Mouse (Mus musculus) neural tube, embryonic 12.5 days (tissue): ENCODE data around the gene Gm44503. TPM values are rescaled to one million over a fixed set of nuclear protein-coding genes. Genes with fewer than 3 reads are reported as not detected.

Experiments
- ATAC-seq: fragments of 200-750 bp; cut with Nextera tagmentation; 2 replicates; pipeline ENCODE4 v1.8.0; 2017; ENCODE audit warnings: low read depth, mild to moderate bottlenecking, moderate TSS enrichment, moderate library complexity; ENCODE audit not compliant: low FRiP score
- H3K27ac ChIP-seq: fragments of 300-500 bp; sonication (generic); 2 replicates; pipeline ENCODE4 v1.5.1; 2016
- H3K27me3 ChIP-seq: fragments of 300-500 bp; sonication (generic); replicated peaks from 2 replicates; pipeline ENCODE4 v1.6.1; 2016; ENCODE audit warnings: mild to moderate bottlenecking
- H3K36me3 ChIP-seq: fragments of 300-500 bp; sonication (generic); 2 replicates; pipeline ENCODE4 v1.6.1; 2016; ENCODE audit warnings: mild to moderate bottlenecking
- H3K4me1 ChIP-seq: fragments of 300-500 bp; sonication (generic); 2 replicates; pipeline ENCODE4 v1.6.1; 2016
- H3K4me2 ChIP-seq: fragments of 300-500 bp; sonication (generic); replicated peaks from 2 replicates; pipeline ENCODE4 v1.6.1; 2016; ENCODE audit warnings: mild to moderate bottlenecking
- H3K4me3 ChIP-seq: fragments of 300-500 bp; sonication (generic); 2 replicates; pipeline ENCODE4 v1.5.1; 2016
- H3K9ac ChIP-seq: fragments of 300-500 bp; sonication (generic); 2 replicates; pipeline ENCODE4 v1.6.1; 2016; ENCODE audit warnings: mild to moderate bottlenecking
- H3K9me3 ChIP-seq: fragments of 300-500 bp; sonication (generic); 2 replicates; pipeline ENCODE4 v1.6.1; 2016; ENCODE audit warnings: mild to moderate bottlenecking
- whole genome bisulfite sequencing: fragments of 180-500 bp; shearing (Covaris S2); methylation state at CpG from one replicate; pipeline ENCODE4 v1.1.7; 2016; 5-methylcytosine and 5-hydroxymethylcytosine counted together
- polyA plus RNA-seq: library from polyadenylated mRNA; unstranded; fragments of >200 nt; fragmentation: Nextera tagmentation; extraction: Ambion mirVana; gene quantifications from 2 replicates; pipeline ENCODE4 v1.2.1, GENCODE M21; 2016

Gm44503 gene
- polyA plus RNA-seq, 1 experiment from 2014 or later, result not detected

DNA sequence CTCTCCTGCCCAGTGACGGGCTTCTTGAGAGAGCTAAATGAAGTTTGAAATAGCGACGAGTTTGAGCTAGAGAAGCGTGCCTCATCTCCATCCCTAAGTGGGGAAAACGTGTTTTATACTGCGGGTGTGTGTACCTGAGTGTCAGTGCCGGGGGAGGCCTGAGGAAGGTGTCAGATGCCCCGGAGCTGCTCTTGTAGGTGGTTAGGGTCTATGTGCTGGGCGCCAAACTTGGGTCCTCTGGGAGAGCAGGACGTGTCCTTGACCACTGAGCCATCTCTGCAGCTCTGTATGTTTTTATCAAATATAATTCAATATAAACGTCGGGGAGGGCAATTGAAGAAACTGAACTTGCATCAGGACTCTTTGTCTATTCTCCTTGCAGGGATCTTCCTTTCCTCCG lies 14.4 kb upstream of the Gm44503 start:
- peaks cover 6% of the 10 kb centered on the region; the same call in 1 of the 2 replicates for H3K9me3 ChIP-seq
- ATAC-seq, result no peak
- no peak overlapping the region for H3K4me2 ChIP-seq
- H3K9ac ChIP-seq, result no peak overlapping the region
- no peak overlapping the region for H3K4me3 ChIP-seq
- no peaks in the 10 kb centered on the region for H3K4me1 ChIP-seq
- no peak overlapping the region for H3K27ac ChIP-seq
- 94% methylated on average over 13 of the region's 13 CpGs for WGBS
- no peaks in the 10 kb centered on the region for H3K27me3 ChIP-seq
- H3K36me3 ChIP-seq, result peaks cover 36% of the 10 kb centered on the region

DNA sequence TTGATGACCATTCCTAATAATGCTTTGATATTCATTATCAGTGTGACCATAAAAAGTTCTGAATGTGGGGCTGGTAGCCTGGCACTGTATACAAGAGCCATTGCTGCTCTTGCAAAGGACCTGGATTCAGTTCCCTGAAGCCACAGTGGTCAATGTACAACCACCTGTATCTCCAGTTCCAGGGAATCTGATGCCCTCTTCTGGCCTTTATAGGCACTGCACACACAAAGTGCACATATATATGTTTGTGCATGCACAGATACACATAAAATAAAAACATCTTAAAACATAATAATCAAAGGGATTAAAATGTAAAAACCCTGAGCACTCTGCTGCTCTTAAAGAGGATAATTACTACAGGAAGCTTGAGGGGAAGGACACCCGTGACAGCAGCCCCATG lies 11.6 kb upstream of the Gm44503 start:
- Histone ChIP-seq H3K4me2 (no peak overlapping the region), H3K4me3 (no peak overlapping the region), H3K36me3 (peaks cover 36% of the 10 kb centered on the region), H3K4me1 (no peaks in the 10 kb centered on the region), H3K27ac (no peak overlapping the region), H3K9ac (no peak overlapping the region), H3K9me3 (peaks cover 6% of the 10 kb centered on the region; the same call in 1 of the 2 replicates), H3K27me3 (no peaks in the 10 kb centered on the region)
- ATAC-seq, result no peak
- 92% methylated on average over 1 of the region's 1 CpGs for WGBS

DNA sequence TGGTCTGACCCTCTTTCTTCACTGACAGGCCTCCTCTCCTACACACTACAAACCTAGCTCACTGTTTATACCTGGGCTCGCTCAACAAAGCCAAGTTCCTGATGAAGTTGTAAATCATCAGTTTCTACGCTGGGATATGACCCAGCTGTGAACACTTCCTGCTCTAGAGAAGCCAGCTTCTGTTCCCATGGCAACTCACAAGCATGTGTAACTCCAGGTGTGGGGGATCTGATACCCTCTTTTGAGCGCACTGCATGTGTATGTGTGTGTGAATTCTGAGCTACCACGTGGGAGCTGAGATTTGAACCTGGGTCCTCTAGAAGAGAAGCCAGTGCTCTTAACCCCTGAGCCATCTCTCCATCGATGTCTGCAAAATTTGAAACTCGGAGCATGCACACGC lies 9.1 kb upstream of the Gm44503 start:
- H3K27me3 ChIP-seq, result no peaks in the 10 kb centered on the region
- peaks cover 25% of the 10 kb centered on the region for H3K36me3 ChIP-seq
- WGBS, result 74% methylated on average over 7 of the region's 7 CpGs
- no peak overlapping the region for H3K9ac ChIP-seq
- H3K4me1 ChIP-seq, result no peaks in the 10 kb centered on the region
- H3K4me2 ChIP-seq, result no peak overlapping the region
- H3K27ac ChIP-seq, result no peak overlapping the region
- H3K4me3 ChIP-seq, result no peak overlapping the region
- H3K9me3 ChIP-seq, result peaks cover 6% of the 10 kb centered on the region; the same call in 1 of the 2 replicates
- ATAC-seq, result no peak

DNA sequence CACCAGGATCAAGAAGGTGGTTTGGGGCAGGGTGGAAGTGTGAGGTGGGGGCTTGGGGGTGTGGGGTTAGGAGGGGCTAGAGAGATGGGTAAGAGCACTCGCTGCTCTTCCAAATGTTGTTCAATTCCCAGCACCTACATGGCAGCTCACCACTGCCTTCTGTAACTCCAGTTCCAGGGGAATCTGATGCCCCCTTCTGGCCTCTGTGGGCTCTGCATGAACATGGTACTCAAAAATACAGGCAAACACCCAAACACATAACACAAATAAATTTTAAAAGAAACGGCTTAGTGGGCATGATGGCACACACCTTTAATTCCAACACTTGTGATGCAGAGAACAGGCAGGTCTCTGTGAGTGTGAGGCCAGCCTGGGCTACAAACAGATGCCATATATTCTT lies 3.9 kb upstream of the Gm44503 start:
- H3K27me3 ChIP-seq, result no peaks in the 10 kb centered on the region
- H3K9ac ChIP-seq, result no peak overlapping the region
- H3K9me3 ChIP-seq, result no peaks in the 10 kb centered on the region
- no peak overlapping the region for H3K27ac ChIP-seq
- no peaks in the 10 kb centered on the region for H3K36me3 ChIP-seq
- H3K4me1 ChIP-seq, result peaks cover 6% of the 10 kb centered on the region; the same call in 1 of the 2 replicates
- no peak overlapping the region for H3K4me3 ChIP-seq
- no peak for ATAC-seq
- 47% methylated on average over 2 of the region's 2 CpGs for WGBS
- H3K4me2 ChIP-seq, result no peak overlapping the region

DNA sequence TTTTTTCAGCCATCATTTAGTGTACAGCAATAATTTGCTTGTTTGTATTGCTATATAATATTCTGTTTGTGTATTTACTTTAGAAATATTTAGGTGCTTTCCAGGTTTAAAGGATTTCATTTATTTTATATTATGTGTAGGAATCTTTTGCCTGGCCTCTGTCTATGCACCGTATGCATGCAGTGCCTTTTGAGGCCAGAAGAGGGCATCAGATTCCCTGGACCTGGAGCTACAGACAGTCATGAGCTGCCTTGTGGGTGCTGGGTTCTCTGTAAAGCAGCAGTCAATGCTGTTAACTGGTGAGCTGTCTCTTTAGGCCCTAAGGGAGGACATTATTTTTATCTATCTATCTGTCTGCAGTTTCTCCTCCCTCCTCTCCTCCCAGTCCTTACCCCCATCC lies 3.1 kb upstream of the Gm44503 start:
- no peak for ATAC-seq
- WGBS, result 22% methylated on average over 1 of the region's 1 CpGs

DNA sequence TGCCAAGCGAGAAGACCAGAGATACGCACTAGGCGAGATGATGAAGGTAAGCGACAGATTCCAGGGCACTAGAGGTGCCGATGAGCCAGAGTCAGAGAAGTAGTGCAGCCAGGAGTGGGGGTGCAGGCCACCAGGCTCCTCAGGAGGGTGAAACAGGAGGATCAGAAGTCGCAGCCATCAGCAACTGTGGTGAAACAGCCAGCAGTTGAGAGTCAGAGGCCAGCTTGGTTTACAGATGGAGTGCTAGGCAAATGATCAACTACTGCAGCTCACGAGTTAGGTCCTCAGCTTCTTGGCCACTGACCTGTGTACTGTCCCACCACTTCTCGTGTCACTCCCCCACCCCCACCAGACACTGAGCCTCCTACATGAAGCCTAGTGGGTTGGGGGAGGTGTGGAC lies 2.7 kb downstream of the Gm44503 start:
- Histone ChIP-seq H3K36me3 (no peaks in the 10 kb centered on the region), H3K4me1 (peaks cover 6% of the 10 kb centered on the region; the same call in 1 of the 2 replicates), H3K27ac (no peak overlapping the region), H3K4me3 (no peak overlapping the region), H3K9ac (no peak overlapping the region), H3K27me3 (no peaks in the 10 kb centered on the region), H3K4me2 (no peak overlapping the region), H3K9me3 (no peaks in the 10 kb centered on the region)
- no peak for ATAC-seq
- WGBS, result 76% methylated on average over 8 of the region's 8 CpGs

More for the DNA sequence above, 3.1 kb upstream of the Gm44503 start:
- Histone ChIP-seq H3K9ac (no peak overlapping the region), H3K9me3 (no peaks in the 10 kb centered on the region), H3K27ac (no peak overlapping the region), H3K4me3 (no peak overlapping the region), H3K27me3 (no peaks in the 10 kb centered on the region), H3K4me2 (no peak overlapping the region), H3K4me1 (peaks cover 6% of the 10 kb centered on the region; the same call in 1 of the 2 replicates), H3K36me3 (no peaks in the 10 kb centered on the region)

DNA sequence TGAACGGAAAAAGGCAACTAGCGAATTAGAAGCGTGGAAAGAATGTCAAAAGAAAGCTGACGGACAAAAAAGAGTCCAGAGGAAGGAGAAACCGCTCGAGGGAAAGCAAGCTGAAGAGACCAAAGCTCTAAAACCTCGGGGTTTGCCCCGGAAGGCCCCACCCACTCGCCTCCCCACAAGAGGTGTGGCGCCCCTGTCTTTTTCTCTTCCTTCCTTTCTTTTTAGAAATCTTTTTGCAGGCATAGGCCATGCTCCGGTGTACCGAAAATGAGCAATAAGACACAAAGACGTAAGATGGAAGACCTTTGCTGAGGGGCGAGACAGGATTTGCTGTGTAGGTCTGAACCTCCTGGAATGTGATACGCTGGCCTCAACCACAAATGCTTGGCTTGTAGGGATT lies 3.3 kb downstream of the Gm44503 start:
- Histone ChIP-seq H3K36me3 (no peaks in the 10 kb centered on the region), H3K27ac (no peak overlapping the region), H3K4me2 (no peak overlapping the region), H3K9me3 (no peaks in the 10 kb centered on the region), H3K4me3 (no peak overlapping the region), H3K27me3 (no peaks in the 10 kb centered on the region), H3K4me1 (peaks cover 6% of the 10 kb centered on the region; the same call in 1 of the 2 replicates), H3K9ac (no peak overlapping the region)
- WGBS, result 82% methylated on average over 15 of the region's 15 CpGs
- ATAC-seq, result no peak

DNA sequence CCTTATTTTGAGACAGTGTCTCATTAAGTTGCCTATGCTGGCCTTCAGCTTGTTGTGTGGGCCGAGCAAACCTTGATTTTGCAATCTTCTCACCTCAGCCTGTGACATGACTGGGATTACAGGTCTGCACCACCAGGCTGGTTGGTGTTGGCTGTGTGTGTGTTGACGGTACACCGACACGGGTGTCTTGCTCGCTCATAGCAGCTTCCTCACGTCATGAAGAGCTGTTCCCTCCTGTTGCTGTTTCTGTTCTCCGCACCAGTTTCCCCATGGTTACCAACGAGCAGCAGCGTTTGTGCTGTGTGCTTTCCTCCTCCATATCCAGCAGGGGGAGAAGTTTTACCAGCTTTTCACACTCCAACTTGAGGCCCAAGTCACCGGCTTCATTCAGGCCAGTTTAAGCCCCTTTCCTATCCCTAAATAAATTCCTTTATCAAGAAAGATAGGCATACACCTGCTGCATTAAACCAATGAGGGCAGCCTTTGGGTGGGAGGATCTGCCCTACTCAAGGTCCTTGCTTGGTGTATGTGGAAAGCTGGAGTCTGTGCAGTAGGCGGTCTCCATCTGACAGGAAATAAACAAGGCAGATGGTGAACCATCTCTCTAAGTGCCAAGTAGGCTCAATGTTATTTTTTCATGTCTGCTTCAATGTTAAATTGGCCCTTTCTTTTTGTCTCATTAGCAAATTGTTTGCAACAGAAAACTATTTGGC lies 9.9 kb downstream of the Gm44503 start:
- H3K36me3 ChIP-seq, result no peaks in the 10 kb centered on the region
- no peaks in the 10 kb centered on the region for H3K9me3 ChIP-seq
- H3K4me1 ChIP-seq, result no peaks in the 10 kb centered on the region
- no peak for ATAC-seq
- no peak overlapping the region for H3K4me2 ChIP-seq
- H3K27ac ChIP-seq, result no peak overlapping the region
- 40% methylated on average over 11 of the region's 11 CpGs for WGBS
- H3K27me3 ChIP-seq, result no peaks in the 10 kb centered on the region
- H3K4me3 ChIP-seq, result no peak overlapping the region
- no peak overlapping the region for H3K9ac ChIP-seq

DNA sequence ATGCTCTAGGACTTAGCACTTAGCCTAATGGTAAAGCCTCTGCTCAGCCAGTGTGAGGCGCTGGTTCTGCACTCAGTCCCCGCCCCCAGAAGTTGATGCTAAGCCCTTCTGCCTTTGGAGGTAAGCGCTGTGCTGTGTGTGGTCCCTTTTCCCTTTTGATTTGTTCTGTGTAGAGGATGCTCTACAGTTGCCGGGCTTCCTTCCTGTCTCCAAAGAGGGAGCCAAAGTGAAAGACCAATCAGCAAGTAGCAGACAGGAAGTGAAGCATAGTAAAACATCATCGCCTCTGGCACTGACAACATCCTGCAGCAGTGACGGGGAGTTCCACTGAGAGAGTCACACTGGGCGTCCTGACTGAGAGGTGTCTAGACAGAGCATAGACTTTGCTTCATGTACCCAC lies 11.2 kb downstream of the Gm44503 start:
- no peaks in the 10 kb centered on the region for H3K27me3 ChIP-seq
- no peak for ATAC-seq
- WGBS, result 75% methylated on average over 7 of the region's 7 CpGs

DNA sequence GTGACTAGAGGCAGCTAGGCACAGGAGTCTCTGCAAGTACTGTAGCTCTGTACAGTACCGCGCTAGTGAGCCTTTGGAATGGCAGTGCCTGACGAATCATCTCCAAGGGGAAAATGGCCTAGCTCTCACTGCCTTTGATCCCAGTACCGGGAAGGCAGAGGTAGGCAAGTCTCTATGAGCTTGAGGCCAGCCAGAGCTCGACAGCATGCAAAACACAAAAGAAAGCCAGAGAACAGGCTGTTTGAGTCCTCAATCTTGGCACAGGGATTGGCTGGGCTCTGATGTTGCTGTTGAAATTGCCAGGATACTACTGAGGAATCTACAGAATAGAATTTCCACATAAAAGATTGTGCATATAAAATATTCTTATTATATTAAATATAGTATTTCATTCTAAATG lies 13.8 kb downstream of the Gm44503 start:
- Histone ChIP-seq H3K9me3 (no peaks in the 10 kb centered on the region), H3K27me3 (no peaks in the 10 kb centered on the region), H3K4me3 (no peak overlapping the region), H3K4me2 (no peak overlapping the region), H3K9ac (no peak overlapping the region), H3K36me3 (no peaks in the 10 kb centered on the region), H3K4me1 (no peaks in the 10 kb centered on the region), H3K27ac (no peak overlapping the region)
- no peak for ATAC-seq
- WGBS, result 85% methylated on average over 5 of the region's 5 CpGs

More for the DNA sequence above, 11.2 kb downstream of the Gm44503 start:
- H3K4me2 ChIP-seq, result no peak overlapping the region
- no peaks in the 10 kb centered on the region for H3K4me1 ChIP-seq
- no peak overlapping the region for H3K4me3 ChIP-seq
- H3K27ac ChIP-seq, result no peak overlapping the region
- no peaks in the 10 kb centered on the region for H3K9me3 ChIP-seq
- no peaks in the 10 kb centered on the region for H3K36me3 ChIP-seq
- H3K9ac ChIP-seq, result no peak overlapping the region

DNA sequence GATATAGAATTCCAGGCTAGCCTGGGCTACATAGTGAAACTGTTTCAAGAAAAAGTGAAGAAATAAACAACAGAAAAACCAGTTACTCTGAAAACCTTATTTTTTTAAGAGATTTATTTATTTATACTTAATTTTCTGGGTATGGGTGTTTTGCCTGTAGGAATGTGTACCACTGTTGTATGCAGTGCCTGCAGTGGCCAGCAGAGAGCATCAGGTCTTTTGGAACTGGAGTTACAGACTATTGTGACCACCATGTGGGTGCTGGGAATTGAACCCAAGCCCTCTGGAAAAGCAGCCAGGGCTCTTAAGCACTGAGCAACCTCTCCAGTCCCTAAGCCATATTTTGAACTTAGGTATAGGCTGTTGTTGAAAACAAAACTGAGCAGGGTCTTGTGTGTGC lies 14.3 kb downstream of the Gm44503 start:
- Histone ChIP-seq H3K9me3 (no peaks in the 10 kb centered on the region), H3K9ac (no peak overlapping the region), H3K4me3 (no peak overlapping the region), H3K27me3 (no peaks in the 10 kb centered on the region), H3K4me2 (no peak overlapping the region), H3K27ac (no peak overlapping the region), H3K4me1 (no peaks in the 10 kb centered on the region), H3K36me3 (no peaks in the 10 kb centered on the region)
- no peak for ATAC-seq

DNA sequence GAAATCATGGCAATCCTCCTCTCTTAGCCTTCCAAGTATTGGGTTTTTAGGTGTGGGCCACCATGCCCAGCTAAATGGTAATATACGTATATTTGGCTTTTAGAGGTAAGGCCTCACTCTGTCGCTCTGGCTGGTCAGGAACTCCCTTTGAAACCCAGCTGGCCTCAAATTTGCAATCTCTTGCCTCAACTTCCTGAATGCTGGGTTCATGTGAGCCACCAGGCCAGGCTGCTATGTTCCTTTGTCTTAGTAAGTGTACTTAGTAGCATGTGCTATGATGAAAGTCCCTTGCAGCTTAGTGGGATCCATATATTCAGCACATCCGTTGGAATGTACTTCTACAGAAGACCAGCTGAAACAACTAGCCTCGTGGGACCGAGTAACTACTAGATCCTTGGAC lies 16.1 kb downstream of the Gm44503 start:
- no peak for ATAC-seq
- Histone ChIP-seq H3K9me3 (no peaks in the 10 kb centered on the region), H3K36me3 (no peaks in the 10 kb centered on the region), H3K4me2 (no peak overlapping the region), H3K4me1 (no peaks in the 10 kb centered on the region), H3K27me3 (no peaks in the 10 kb centered on the region), H3K9ac (no peak overlapping the region), H3K4me3 (no peak overlapping the region), H3K27ac (no peak overlapping the region)
- 91% methylated on average over 5 of the region's 5 CpGs for WGBS

DNA sequence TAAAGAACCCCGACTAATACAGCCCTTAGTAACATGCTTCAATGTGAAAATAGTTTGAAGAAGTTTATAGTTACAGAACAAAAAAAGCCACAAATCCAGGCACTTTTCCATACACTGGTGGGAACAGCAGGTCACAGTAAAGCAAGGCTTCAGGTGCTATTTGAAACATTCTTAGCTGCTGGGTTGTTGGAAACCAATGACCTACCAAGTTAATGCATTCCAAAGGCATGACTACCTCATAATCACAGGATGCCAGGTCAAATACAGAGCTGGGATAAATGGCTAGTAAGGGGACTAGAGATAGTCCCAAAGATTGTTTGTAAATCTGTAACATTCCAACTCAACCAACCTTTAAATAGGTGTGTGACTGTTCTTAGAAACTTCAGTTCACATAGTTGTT lies 16.6 kb downstream of the Gm44503 start:
- H3K27ac ChIP-seq, result no peak overlapping the region
- no peak overlapping the region for H3K9ac ChIP-seq
- no peaks in the 10 kb centered on the region for H3K36me3 ChIP-seq
- no peak for ATAC-seq
- H3K27me3 ChIP-seq, result no peaks in the 10 kb centered on the region
- no peak overlapping the region for H3K4me3 ChIP-seq
- no peaks in the 10 kb centered on the region for H3K9me3 ChIP-seq
- WGBS, result 86% methylated on average over 1 of the region's 1 CpGs
- no peak overlapping the region for H3K4me2 ChIP-seq
- no peaks in the 10 kb centered on the region for H3K4me1 ChIP-seq
